Mouse (Mus musculus) limb, embryonic 14.5 days (tissue): Measurements from ENCODE around the gene Pkp4. TPM values are rescaled to one million over a fixed set of nuclear protein-coding genes. Genes with fewer than 3 reads are reported as not detected.

Experiments
- ATAC-seq: fragments of 200-750 bp; cut with Nextera tagmentation; 2 replicates; pipeline ENCODE4 v1.8.0; 2017; ENCODE audit warnings: low read depth, moderate number of reproducible peaks, moderate TSS enrichment; ENCODE audit not compliant: low FRiP score
- DNase-seq: peaks from one replicate; pipeline ENCODE4 v3.0.0-alpha.2; 2015; ENCODE audit warnings: low spot score
- H3K27ac ChIP-seq: fragments of 300-500 bp; sonication (generic); replicated peaks from 2 replicates; pipeline ENCODE4 v1.5.1; 2014; ENCODE audit warnings: low read depth, mild to moderate bottlenecking, low read length, moderate library complexity, mixed read lengths
- H3K27me3 ChIP-seq: fragments of 300-500 bp; sonication (generic); 2 replicates; pipeline ENCODE4 v1.6.1; 2014; ENCODE audit warnings: low read length, mixed read lengths; ENCODE audit not compliant: control insufficient read depth, insufficient read depth
- H3K36me3 ChIP-seq: fragments of 300-500 bp; sonication (generic); 2 replicates; pipeline ENCODE4 v1.6.1; 2014; ENCODE audit warnings: mild to moderate bottlenecking, low read length, moderate library complexity, mixed read lengths; ENCODE audit not compliant: control insufficient read depth, insufficient read depth
- H3K4me1 ChIP-seq: fragments of 300-500 bp; sonication (generic); 2 replicates; pipeline ENCODE4 v1.6.1; 2014; ENCODE audit warnings: antibody characterized with exemption, low read length, mixed read lengths; ENCODE audit not compliant: control insufficient read depth, insufficient read depth
- H3K4me2 ChIP-seq: fragments of 300-500 bp; sonication (generic); replicated peaks from 2 replicates; pipeline ENCODE4 v1.6.1; 2014; ENCODE audit warnings: low read depth, mild to moderate bottlenecking, low read length, moderate library complexity; ENCODE audit not compliant: severe bottlenecking
- H3K4me3 ChIP-seq: fragments of 300-500 bp; sonication (generic); replicated peaks from 2 replicates; pipeline ENCODE4 v1.5.1; 2014; ENCODE audit warnings: low read length
- H3K9ac ChIP-seq: fragments of 300-500 bp; sonication (generic); 2 replicates; pipeline ENCODE4 v1.6.1; 2014; ENCODE audit warnings: mild to moderate bottlenecking, low read depth, low read length, moderate library complexity; ENCODE audit not compliant: severe bottlenecking
- H3K9me3 ChIP-seq: fragments of 300-500 bp; sonication (generic); 2 replicates; pipeline ENCODE4 v1.6.1; 2016; ENCODE audit warnings: low read length; ENCODE audit not compliant: control insufficient read depth
- POLR2A ChIP-seq: fragments of 200-500 bp; IDR thresholded peaks from 2 replicates; pipeline ENCODE4 v1.8.0; 2012; ENCODE audit warnings: inconsistent platforms, mild to moderate bottlenecking, moderate library complexity, borderline replicate concordance; ENCODE audit not compliant: insufficient read depth, insufficient read length; ENCODE audit errors: extremely low read depth
- WGBS: fragments of 180-500 bp; shearing (Covaris S2); extraction: QIAGEN DNeasy Blood & Tissue Kit; methylation state at CpG from one replicate; pipeline ENCODE4 v1.1.7; 2014; 5-methylcytosine and 5-hydroxymethylcytosine counted together
- polyA plus RNA-seq, 2 experiments: library from polyadenylated mRNA; depleted of rRNA in 1 of 2; stranded (reverse) in 1 of 2; unstranded in 1 of 2; fragments of >200 nt; fragmentation: Nextera tagmentation in 1 of 2; extraction: Ambion mirVana in 1 of 2; gene quantifications; 2 replicates each; pipeline versions ENCODE4 v1.2.1 to v1.2.3; 2012 to 2014

Gene Pkp4
- polyA plus RNA-seq, 2 experiments, result 31.3 to 48.7 TPM

DNA sequence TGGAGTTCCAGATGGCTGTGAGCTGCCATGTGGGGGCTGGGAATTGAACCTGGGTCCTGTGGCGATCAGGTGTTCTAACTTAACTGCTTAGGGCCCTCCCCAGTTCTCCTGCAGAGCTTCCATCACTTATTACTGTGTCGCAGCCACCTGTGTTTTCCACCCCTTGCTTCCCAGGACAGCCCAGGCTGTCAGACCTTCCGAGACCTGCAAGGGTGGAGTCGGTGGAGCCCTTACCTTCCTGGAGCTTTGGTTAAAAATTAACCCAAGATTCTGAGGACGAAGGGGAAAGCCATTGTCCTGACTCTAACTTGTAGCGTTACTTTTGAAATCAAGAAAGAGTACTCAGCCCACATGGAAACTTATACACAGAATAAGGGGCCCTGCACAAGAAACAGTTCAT is 15.3 kb downstream of the Pkp4 start:
- H3K9ac ChIP-seq, result no peak overlapping the region
- 89% methylated on average over 6 of the region's 6 CpGs for WGBS
- TF ChIP-seq POLR2A, result no peak
- DNase-seq (no peak), ATAC-seq (no peak)
- no peak overlapping the region for H3K4me3 ChIP-seq
- no peak overlapping the region for H3K4me2 ChIP-seq
- no peaks in the 10 kb centered on the region for H3K27me3 ChIP-seq
- H3K27ac ChIP-seq, result no peak overlapping the region
- H3K4me1 ChIP-seq, result no peaks in the 10 kb centered on the region
- no peaks in the 10 kb centered on the region for H3K36me3 ChIP-seq
- H3K9me3 ChIP-seq, result no peaks in the 10 kb centered on the region

DNA sequence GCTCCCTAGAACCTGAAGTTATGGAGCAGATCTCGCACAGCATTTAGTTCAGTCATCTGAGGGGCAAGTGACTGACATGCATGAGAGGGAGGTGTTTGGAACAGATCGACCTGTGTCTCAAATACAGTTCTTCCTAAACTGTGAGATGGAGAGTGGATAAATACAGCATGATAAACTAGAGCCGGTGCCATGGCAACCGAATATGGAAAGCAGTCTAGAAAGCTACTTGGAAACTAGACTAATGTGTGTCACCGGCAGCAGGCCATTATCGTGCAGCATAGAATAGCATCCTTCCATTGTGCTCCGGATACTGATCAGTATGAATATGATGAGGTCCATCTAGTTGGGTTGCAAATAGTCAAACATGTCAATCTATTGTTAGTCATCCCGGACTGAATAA is 17.5 kb downstream of the Pkp4 start:
- no peak for TF ChIP-seq POLR2A
- Histone ChIP-seq H3K9me3 (no peaks in the 10 kb centered on the region), H3K4me2 (no peak overlapping the region), H3K27me3 (no peaks in the 10 kb centered on the region), H3K4me3 (no peak overlapping the region), H3K9ac (no peak overlapping the region), H3K4me1 (no peaks in the 10 kb centered on the region), H3K27ac (no peak overlapping the region), H3K36me3 (no peaks in the 10 kb centered on the region)
- 93% methylated on average over 8 of the region's 8 CpGs for WGBS
- ATAC-seq (no peak), DNase-seq (no peak)

DNA sequence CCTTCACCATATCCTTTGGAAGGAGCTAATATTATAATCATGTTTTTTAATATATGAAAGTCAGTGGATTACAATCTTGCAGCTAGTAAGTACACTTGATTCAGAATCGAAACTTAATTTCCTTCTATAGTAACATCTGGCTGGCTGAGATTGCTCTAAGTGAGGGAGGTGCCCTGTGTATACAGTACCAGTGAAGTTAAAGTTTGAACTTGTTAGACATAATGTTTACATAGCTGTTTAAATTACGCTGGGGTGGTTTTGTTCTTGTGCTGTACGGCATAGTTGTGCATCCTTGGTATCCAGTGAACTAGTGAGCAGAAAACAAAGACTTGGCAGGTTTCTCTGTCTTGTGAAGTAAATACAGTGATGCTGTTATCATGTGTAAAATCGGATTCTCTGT is 18.3 kb downstream of the Pkp4 start:
- no peak for TF ChIP-seq POLR2A
- DNase-seq (no peak), ATAC-seq (no peak)
- Histone ChIP-seq H3K4me1 (no peaks in the 10 kb centered on the region), H3K9me3 (no peaks in the 10 kb centered on the region), H3K9ac (no peak overlapping the region), H3K4me3 (no peak overlapping the region), H3K4me2 (no peak overlapping the region), H3K27me3 (no peaks in the 10 kb centered on the region), H3K27ac (no peak overlapping the region), H3K36me3 (no peaks in the 10 kb centered on the region)
- 69% methylated on average over 4 of the region's 4 CpGs for WGBS

DNA sequence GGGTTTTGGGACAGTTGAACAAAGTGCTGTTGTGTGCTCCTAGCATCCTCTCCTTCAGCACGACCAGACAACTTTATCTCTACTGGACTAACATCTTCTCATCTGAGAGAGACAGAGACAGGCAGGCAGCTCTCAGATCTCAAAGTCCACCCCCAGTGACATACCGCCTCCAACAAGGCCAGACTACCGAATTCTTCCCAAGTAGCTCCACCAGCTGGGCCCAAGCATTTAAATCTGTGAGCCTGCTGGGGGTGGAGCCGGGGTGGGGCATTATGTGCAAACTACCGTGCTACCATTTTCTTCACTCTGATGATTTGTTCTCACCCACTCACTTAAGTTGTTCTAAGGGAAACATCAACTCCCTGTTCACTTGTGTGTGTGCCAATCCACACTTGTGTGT is 18.8 kb downstream of the Pkp4 start:
- ATAC-seq (no peak), DNase-seq (no peak)
- Histone ChIP-seq H3K4me2 (no peak overlapping the region), H3K4me1 (no peaks in the 10 kb centered on the region), H3K36me3 (no peaks in the 10 kb centered on the region), H3K9me3 (no peaks in the 10 kb centered on the region), H3K9ac (no peak overlapping the region), H3K27ac (no peak overlapping the region), H3K27me3 (no peaks in the 10 kb centered on the region), H3K4me3 (no peak overlapping the region)
- WGBS, result 58% methylated on average over 5 of the region's 5 CpGs
- TF ChIP-seq POLR2A, result no peak

DNA sequence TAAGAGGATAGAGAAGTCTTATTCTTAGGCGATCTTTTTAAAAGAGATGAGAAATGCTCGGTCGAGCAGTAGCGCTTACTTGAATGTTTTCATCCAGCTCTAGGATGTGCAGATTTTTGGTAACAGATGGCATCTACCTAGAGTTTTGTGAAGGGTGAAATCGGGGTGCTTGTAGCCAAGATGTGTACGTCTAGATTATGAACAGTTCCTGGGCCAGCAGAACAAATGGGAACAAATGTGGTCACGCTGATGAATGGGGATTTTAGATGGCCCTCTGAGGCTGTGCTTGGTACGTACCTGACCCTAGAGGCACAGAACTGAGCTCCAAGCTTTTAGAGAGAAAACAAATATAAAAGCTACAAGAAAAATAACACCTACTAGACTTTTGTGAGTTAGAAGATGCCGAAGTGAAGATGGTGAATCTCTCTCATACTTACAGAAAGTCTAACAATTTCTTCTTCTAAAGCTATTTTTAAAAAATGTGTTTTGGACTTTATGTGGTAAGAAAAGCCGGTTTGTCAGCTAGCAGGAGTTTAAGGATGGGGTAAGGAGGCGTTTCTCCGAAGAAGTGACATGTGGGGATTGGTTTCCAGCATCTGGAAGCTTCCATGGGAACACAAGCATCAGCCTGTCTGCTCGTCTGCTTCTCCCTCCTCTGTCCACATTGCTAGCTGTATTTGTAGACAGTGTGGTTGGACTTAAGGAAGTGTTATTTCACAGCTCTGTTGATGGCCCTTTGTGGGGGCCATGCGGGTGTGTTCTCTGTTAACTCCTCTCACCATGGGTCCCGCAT is 20.9 kb downstream of the Pkp4 start:
- H3K4me2 ChIP-seq, result no peak overlapping the region
- no peak for TF ChIP-seq POLR2A
- ATAC-seq, result no peak
- no peaks in the 10 kb centered on the region for H3K36me3 ChIP-seq
- 80% methylated on average over 15 of the region's 15 CpGs for WGBS
- H3K27me3 ChIP-seq, result no peaks in the 10 kb centered on the region
- H3K4me3 ChIP-seq, result no peak overlapping the region
- H3K4me1 ChIP-seq, result no peaks in the 10 kb centered on the region
- H3K27ac ChIP-seq, result no peak overlapping the region
- DNase-seq, result no peak
- no peak overlapping the region for H3K9ac ChIP-seq
- H3K9me3 ChIP-seq, result no peaks in the 10 kb centered on the region
